Mouse (Mus musculus): ENCODE results near the gene Olfr1252. TPM values are rescaled to one million over a fixed set of nuclear protein-coding genes. Genes with fewer than 3 reads are reported as not detected.

Gene Olfr1252
- polyA plus RNA-seq (2012): not detected in 2 replicates

DNA sequence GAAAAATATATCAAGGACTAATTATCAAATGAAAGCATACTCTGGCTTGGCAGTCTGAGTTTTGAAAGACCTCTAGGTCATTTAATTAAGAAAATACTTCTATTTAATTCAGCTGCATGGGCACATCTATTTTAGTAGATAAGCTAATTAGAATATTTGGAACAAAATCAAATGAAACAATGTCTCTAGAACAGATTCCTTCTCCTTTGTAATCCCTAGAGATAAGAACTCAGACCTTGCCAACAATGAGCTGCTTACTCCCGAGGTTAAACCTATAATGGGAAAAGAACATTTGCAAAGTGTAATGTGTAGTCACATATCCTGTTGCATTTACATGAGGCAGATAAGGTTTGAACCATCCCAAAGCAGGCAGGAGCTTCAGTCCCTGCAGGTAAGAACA is at the start of gene Olfr1252:
Olfr1252 (minus strand) TSS at position 101 of the 400 bp plus-strand sequence.

DNA sequence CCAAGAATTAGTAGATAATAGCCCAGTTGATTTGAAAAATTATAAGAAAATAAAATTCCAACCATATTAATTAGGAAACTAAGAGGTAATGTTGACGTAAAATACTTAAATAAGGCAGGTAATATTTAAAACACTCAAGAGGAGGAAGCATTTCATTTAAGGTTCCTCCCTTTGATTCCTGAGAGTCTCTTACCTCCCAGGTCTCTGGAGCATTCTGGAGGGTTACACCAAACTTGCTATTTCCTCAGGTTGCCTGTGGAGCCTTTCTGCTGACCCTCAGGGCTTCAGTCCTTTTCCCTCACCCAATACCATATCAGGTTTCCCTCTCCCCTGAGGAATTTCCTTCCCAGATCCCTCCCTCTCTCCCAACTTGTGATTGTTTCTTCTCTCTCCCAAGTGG is 32.2 kb upstream of the Olfr1252 start, which contains the start of gene Olfr1253:
Olfr1253 (minus strand) TSS at position 101 of the 400 bp plus-strand sequence.

DNA sequence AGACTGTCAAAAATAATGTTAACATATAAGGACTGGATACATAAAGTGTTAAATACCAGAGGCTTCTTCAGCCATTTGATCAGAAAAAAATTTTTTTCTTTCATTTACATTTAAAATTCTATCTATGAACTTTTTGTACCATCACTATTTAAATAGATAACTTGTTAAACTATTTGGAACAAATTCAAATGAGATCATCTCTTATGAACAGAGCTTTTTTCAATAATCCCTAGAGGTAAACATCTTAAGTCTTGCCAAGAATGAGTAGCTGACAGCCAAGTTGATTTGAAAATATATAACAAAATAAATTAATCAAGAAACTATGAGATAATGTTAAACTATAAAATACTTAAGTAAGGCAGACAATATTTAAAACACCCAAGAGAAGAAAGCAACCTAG is 53.0 kb downstream of the Olfr1252 start, which contains the start of gene Olfr1251:
Olfr1251 (minus strand) TSS at position 101 of the 400 bp plus-strand sequence.

Other genes with a start within 250 kb of the Olfr1252 start
- gene Olfr1241, start 237.9 kb downstream of the Olfr1252 start, polyA plus RNA-seq (2012): not detected in 2 replicates
- not detected in 2 replicates for gene Olfr1242, start 226.7 kb downstream of the Olfr1252 start, polyA plus RNA-seq (2012)
- not detected in 2 replicates for gene Olfr1243, start 193.5 kb downstream of the Olfr1252 start, polyA plus RNA-seq (2012)
- gene Olfr1245, start 146.6 kb downstream of the Olfr1252 start, polyA plus RNA-seq (2012): not detected in 2 replicates
- gene Olfr1246, start 131.9 kb downstream of the Olfr1252 start, polyA plus RNA-seq (2012): not detected in 2 replicates
- not detected in 2 replicates for gene Olfr1247, start 110.9 kb downstream of the Olfr1252 start, polyA plus RNA-seq (2012)
- gene Olfr1248, start 106.8 kb downstream of the Olfr1252 start, polyA plus RNA-seq (2012): not detected in 2 replicates
- gene Olfr1249, start 90.0 kb downstream of the Olfr1252 start, polyA plus RNA-seq (2012): not detected in 2 replicates
- gene Olfr1250, start 63.5 kb downstream of the Olfr1252 start, polyA plus RNA-seq (2012): not detected in 2 replicates
- gene Olfr1251, start 53.1 kb downstream of the Olfr1252 start, polyA plus RNA-seq (2012): not detected in 2 replicates
- not detected in 2 replicates for gene Olfr1253, start 32.1 kb upstream of the Olfr1252 start, polyA plus RNA-seq (2012)
- gene Olfr1254, start 68.6 kb upstream of the Olfr1252 start, polyA plus RNA-seq (2012): not detected in 2 replicates
- not detected in 2 replicates for gene Olfr1255, start 87.0 kb upstream of the Olfr1252 start, polyA plus RNA-seq (2012)
- not detected in 2 replicates for gene Olfr1256, start 116.5 kb upstream of the Olfr1252 start, polyA plus RNA-seq (2012)
- gene Olfr48, start 123.2 kb upstream of the Olfr1252 start, polyA plus RNA-seq (2012): not detected in 2 replicates
- gene Olfr1257, start 153.4 kb upstream of the Olfr1252 start, polyA plus RNA-seq (2012): not detected in 2 replicates
- 0.01 TPM in 1 of 2 replicates, not detected in the other for gene Olfr1258, start 202.3 kb upstream of the Olfr1252 start, polyA plus RNA-seq (2012)
- not detected in 2 replicates for gene Olfr1259, start 223.7 kb upstream of the Olfr1252 start, polyA plus RNA-seq (2012)
- not detected in 2 replicates for gene Olfr1260, start 249.3 kb upstream of the Olfr1252 start, polyA plus RNA-seq (2012)